Mouse (Mus musculus) v-Abl transformed pro-B cells (cell line): ENCODE data around the gene Thap3.

ENCODE experiments used
- in situ Hi-C, 2 experiments: fragments of 400-800 bp; cut with MboI; formaldehyde crosslinking; loops; one replicate each; pipeline ENCODE4 v1.15.1; 2025; ENCODE audit not compliant: unreplicated experiment in 2 of 2

Gene Thap3

GRCm38 (mm10) chr4:151992091-151992490 is 3.3 kb upstream of the Thap3 start:
- in situ Hi-C loops, result loop anchor here in 1 of 2 experiments (25.0 kb wide), 2 partner anchors 295 to 445 kb away; partner anchors contain the start of genes Hes3 and Icmt

DNA sequence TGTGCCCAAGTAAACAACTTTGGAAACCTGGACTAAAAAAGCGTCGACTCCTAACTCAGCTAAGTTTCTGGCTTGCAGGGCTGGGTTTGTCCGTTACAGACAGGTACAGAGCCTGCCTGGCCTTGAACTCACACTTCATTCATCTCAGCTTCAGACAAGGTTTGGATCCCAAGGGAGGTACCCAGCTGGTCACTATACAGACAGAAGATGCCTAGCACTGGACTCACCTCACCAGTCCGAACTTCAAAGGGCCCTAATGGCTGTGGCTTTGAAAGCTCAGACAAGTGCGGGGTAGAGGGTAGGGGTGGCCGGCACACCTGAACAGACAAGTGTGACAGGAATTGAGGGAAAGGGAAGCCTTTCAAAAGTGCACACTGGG is 302 bp upstream of the Thap3 start:
- in situ Hi-C loops, result loop anchor here in 1 of 2 experiments (25.0 kb wide), 2 partner anchors 298 to 448 kb away; partner anchors contain the start of genes Hes3 and Icmt

- in situ Hi-C loops, result loop anchor here in 1 of 2 experiments (25.0 kb wide), 2 partner anchors 299 to 449 kb away; partner anchors contain the start of genes Hes3 and Icmt
Observed at GRCm38 (mm10) chr4:151988014-151988341, 819 bp downstream of the Thap3 start.

- in situ Hi-C loops, result loop anchor here in 1 of 2 experiments (25.0 kb wide), 2 partner anchors 301 to 451 kb away; partner anchors contain the start of genes Hes3 and Icmt
Observed at GRCm38 (mm10) chr4:151986650-151987049, 2.1 kb downstream of the Thap3 start.

- in situ Hi-C loops, result loop anchor here in 1 of 2 experiments (25.0 kb wide), 2 partner anchors 301 to 451 kb away; partner anchors contain the start of genes Hes3 and Icmt
Observed at GRCm38 (mm10) chr4:151985886-151986285, 2.9 kb downstream of the Thap3 start.

GRCm38 (mm10) chr4:151983560-151983959 is 5.2 kb downstream of the Thap3 start:
- in situ Hi-C loops, result loop anchor here (5.0 to 25.0 kb wide), 4 partner anchors 44 to 454 kb away; partner anchors contain the start of genes Zbtb48 (in 2 of the 2), Hes3 (in 1 of the 2) and Icmt (in 1 of the 2)

- in situ Hi-C loops, result loop anchor here (5.0 to 25.0 kb wide), 4 partner anchors 44 to 454 kb away; partner anchors contain the start of genes Zbtb48 (in 2 of the 2), Hes3 (in 1 of the 2) and Icmt (in 1 of the 2)
Observed at GRCm38 (mm10) chr4:151983043-151983442, 5.8 kb downstream of the Thap3 start.

- in situ Hi-C loops, result loop anchor here (5.0 to 25.0 kb wide), 4 partner anchors 46 to 456 kb away; partner anchors contain the start of genes Zbtb48 (in 2 of the 2), Hes3 (in 1 of the 2) and Icmt (in 1 of the 2)
Observed at GRCm38 (mm10) chr4:151981363-151981762, 7.4 kb downstream of the Thap3 start.

DNA sequence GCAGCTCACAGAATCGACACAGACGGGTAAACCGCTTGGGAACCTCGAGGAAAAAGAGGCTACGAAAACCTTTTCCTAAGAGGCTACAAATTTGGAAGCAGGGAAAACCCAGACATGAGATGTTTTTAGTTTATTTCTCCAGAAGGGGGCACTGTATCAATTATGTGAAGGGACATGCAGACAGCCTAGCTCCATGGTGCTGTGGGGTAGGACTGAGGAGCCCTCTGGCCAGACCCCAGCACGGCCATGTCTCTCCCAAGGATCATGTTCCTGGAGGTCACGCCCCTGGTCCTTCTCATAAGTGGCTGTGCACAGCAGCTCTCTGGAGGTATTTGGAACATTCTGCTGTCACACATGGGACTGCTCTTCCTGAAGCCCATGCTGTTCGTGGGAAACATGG is 8.1 kb downstream of the Thap3 start:
- in situ Hi-C loops, result loop anchor here (5.0 to 25.0 kb wide), 4 partner anchors 47 to 457 kb away; partner anchors contain the start of genes Zbtb48 (in 2 of the 2), Hes3 (in 1 of the 2) and Icmt (in 1 of the 2)

DNA sequence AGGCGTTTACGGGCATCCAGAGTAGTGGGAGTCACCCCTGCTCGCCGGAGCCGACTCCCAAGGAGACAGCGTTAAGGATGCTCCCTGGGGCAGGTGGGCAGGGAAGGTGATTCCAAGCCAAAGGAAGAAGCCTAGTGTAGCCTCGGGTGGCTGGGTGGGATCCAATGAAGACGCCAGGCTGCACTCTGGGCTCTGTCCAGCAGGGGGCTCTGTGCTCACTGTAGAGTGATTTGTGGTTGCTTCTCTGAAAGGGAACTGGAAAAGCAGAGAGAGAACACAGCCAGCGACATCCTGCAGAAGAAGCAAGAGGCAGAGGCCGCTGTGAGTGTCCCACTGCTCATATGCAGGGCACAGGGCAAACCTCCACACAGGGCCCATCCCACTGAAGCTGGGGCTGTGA is 11.0 kb downstream of the Thap3 start:
- in situ Hi-C loops, result loop anchor here (5.0 to 25.0 kb wide), 3 partner anchors 120 to 460 kb away; partner anchors contain the start of genes Hes3 (in 1 of the 2) and Icmt (in 1 of the 2)

DNA sequence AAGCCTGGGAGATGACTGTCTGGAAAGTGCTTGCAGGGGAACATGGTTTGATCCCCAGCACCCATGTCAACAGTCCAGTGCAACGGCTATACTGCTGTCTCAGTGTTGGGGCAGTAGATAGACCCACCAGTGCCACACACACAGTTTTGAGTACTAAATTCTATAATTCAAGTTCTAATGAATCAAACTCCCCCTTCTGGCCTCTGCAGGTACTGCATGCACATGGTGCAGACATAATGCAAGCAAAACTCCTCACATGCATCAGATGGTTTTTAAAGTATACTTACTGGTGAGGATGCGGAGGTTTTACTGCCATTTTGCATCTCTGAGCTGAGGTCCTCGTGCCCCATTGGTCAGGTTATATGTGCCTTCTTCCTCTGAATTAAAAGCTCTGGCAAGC is 13.4 kb downstream of the Thap3 start:
- in situ Hi-C loops, result loop anchor here (5.0 to 25.0 kb wide), 3 partner anchors 122 to 462 kb away; partner anchors contain the start of genes Hes3 (in 1 of the 2) and Icmt (in 1 of the 2)

DNA sequence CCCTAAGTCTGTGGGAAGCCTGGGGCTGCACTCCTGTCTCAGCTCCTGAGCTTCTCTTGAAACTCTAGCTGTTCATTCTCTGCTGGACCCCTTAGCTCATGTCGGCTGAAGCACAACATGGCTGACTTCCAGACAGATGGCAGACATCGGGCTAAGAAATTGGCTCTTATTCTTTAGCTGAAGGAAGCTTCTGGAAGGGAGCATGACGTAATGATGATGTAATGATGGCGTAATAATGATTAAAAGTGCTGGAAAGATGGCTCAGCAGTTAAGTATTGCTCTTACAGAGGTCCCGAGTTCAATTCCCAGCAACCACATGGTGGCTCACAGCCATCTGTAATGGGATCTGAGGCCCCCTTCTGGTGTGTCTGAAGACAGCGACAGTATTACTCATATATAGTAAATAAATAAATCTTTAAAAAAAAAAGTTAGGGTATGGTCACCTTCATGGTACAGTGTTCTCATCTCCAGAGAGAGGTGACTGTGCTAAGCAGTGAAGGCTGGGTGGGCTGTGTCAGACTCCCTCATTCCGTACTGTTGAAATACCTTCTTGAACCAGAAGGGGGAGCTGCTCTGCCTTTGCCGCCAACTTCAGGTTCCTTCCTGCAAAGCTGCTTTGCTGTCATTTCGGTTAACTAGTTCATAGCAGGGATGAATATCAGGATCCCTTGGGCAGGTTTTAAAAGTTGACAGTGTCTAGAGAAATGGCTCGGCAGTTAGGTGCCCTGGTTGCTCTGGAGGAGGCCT is 16.4 kb downstream of the Thap3 start:
- in situ Hi-C loops, result no loop called here

DNA sequence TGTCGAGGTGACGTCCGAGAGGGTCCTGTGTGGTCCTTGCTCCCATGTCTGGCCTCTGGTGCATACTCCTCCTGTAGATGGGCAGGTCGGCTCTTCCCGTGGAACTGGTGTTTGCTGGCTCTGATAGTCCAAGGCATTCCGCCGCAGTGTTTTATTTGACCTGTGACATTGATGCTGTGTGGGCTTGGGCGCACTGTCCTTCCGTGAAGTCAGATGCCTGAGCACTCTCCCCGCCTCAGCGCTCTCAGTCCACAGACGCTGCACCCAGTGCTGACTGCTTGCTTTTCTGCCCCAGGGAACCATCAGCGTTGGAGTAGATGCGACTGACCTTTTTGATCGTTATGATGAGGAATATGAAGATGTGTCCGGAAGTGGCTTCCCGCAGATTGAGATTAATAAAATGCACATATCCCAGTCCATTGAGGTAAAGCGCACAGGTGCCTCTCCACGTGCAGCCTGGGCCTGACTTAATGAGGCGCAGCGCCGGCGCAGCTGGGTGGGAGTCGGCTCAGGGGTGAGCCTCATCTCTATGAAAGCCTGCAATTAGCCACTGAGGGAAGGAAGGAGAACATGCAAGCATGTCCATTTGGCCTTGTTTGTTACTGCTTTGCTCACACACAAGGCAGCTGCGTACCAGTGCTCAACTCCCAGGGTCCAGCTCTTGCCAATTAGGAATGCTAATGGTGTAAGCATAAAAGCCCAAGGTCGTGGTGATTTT is 20.4 kb downstream of the Thap3 start:
- in situ Hi-C loops, result no loop called here

DNA sequence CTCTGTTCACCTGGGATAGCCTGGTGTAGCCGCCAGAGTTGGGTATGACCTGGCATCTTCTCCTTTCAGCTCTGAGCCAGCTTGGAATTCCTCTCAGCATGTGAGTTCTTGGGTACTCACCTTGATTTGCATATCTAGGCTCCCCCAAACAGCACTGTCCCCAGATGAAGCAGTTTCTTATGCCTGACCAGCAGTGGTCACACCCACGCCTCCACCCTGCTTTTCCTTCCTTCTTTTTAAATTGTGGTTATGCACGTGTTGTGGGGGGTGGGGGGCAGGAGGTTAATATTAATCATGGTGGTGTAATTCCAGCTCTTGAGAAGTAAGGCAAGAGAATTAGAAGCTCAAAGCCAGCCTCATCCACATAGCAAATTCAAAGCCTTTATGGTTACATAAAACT is 26.0 kb downstream of the Thap3 start:
- in situ Hi-C loops, result no loop called here

- in situ Hi-C loops, result no loop called here
Observed at GRCm38 (mm10) chr4:151960513-151960854, 28.3 kb downstream of the Thap3 start.

DNA sequence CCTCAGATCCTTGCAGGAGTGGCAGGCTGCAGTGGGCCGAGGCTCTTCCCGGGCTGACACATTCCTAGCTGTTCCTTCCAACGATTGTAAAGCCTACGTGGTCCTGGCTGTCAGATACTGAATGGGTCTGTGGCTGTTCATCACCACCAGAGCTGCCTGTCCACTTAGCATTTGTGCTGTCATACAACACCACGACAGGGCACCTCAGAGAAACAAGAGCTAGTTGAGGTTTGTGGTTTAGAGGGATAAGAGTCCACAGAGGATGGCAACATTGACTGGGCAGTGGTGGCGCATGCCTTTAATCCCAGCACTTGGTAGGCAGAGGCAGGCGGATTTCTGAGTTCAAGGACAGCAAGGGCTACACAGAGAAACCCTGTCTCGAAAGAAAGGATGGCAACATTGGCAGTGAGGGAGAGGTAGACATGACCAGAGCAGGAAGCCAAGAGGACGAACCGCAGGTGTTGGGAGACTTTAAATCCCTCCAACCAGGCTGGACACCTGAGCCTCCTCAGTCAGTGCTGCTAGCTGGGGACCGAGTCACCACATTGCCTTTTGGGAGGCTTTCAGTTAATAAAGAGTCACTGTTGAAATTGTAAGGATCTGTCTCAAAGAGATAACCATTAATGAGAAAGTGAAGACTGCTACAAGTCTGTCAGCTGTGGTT is 28.8 kb downstream of the Thap3 start:
- in situ Hi-C loops, result no loop called here

DNA sequence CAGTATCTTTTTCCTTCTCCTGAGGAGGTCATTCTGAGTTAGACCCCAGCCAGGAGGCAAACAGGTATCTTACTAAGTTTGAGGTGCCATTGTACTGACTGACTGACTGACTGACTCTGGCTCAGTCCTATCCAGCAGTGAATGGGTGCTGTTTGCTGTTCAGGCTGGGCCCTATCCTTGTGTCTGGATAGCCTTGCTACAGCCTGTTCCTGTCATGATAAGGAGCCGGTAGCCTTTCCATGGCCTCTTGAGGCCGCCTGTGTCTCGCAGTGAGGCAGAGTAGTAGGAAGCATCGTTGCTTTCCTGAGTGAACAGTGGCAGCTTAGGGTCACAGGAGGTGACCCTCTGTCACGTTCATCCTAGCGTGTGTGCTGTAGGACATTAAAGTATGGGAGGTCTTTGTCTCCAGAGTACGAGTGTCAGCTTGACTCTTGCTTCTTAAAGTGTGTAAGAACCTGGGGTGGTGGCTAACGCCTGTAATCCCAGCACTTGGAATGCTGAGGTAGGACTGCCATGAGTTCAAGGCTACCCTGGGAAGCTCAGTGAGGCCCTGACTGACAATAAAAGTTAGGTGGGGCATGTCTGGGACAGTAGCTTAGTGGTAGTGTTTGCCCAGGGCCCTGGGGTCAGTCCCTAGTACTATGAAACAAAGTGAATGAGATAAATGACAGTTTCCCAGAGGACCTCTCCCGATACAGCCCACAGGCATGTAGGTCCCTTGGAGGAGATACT is 31.0 kb downstream of the Thap3 start:
- in situ Hi-C loops, result no loop called here

DNA sequence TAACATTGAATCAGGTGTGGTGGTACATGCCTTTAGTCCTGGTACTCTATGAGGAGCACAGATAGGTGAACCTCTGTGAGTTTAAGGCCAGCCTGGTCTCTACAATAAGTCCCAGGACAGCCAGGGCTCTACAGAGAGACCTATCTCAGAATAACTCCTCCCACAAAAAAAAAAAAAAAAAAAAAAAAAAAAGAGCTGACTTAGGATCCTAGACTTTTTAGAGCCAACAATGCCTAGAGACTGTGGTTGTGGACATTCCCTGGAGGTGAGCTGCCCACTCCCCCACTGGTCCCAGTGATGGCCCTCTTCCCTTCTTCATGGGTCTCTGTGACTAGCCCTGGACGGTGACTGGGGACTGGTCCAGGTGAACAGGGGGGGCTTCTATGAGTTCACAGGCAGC is 33.0 kb downstream of the Thap3 start:
- in situ Hi-C loops, result no loop called here

DNA sequence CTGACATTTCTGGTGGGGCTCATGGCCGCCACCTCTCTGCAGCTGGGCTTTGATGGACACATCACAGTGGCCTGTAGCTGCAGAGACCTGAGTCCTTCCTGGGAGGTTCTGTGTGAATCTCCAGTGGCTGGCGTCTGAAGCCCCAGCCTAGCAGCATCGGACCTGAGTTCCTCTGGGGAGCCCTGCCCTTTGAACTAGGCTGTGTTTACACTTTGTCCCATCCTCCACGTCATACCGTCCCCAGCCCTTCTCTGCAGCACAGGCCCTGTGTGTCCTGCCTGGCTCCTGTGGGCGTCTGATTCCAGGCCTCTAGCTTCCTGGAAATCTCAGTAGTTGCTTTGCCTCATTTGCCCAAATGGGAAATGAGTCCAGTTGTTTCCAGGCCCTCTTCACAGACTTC is 35.6 kb downstream of the Thap3 start:
- in situ Hi-C loops, result no loop called here
